Mouse (Mus musculus) heart, adult 2 months (tissue): ENCODE data around the gene Tmem208. TPM values are rescaled to one million over a fixed set of nuclear protein-coding genes. Genes with fewer than 3 reads are reported as not detected.

Source experiments
- DNase-seq, 2 experiments: peaks; one replicate each; pipeline ENCODE4 v3.0.0; 2021
- H3K27ac ChIP-seq: fragments of 200-600 bp; 2 replicates; pipeline ENCODE4 v1.8.1; 2022
- H3K27me3 ChIP-seq: fragments of 200-500 bp; 2 replicates; pipeline ENCODE4 v1.6.1; 2012; ENCODE audit warnings: mild to moderate bottlenecking, low read length, inconsistent platforms, mixed read lengths; ENCODE audit not compliant: control insufficient read depth, insufficient read depth
- H3K36me3 ChIP-seq: fragments of 200-500 bp; 2 replicates; pipeline ENCODE4 v1.6.1; 2012; ENCODE audit warnings: low read length, inconsistent platforms; ENCODE audit not compliant: control insufficient read depth, insufficient read depth
- H3K4me1 ChIP-seq: fragments of 200-500 bp; 2 replicates; pipeline ENCODE4 v1.6.1; 2011; ENCODE audit warnings: low read length; ENCODE audit not compliant: control insufficient read depth, insufficient read depth
- H3K4me3 ChIP-seq: fragments of 200-600 bp; 2 replicates; pipeline ENCODE4 v1.8.1; 2022
- H3K79me2 ChIP-seq: fragments of 200-500 bp; replicated peaks from 2 replicates; pipeline ENCODE4 v1.6.1; 2012; ENCODE audit warnings: mild to moderate bottlenecking, inconsistent platforms, low read length, moderate library complexity, mixed read lengths; ENCODE audit not compliant: control insufficient read depth, insufficient read depth
- H3K9ac ChIP-seq: fragments of 200-500 bp; 2 replicates; pipeline ENCODE4 v1.6.1; 2012; ENCODE audit warnings: low read depth, mild to moderate bottlenecking, control low read depth, inconsistent platforms, low read length, mixed read lengths
- CTCF ChIP-seq: fragments of 200-600 bp; IDR thresholded peaks from 2 replicates; pipeline ENCODE4 v1.8.1; 2022; ENCODE audit warnings: antibody characterized with exemption, mild to moderate bottlenecking, moderate library complexity
- EP300 ChIP-seq: fragments of 200-500 bp; IDR thresholded peaks from 2 replicates; pipeline ENCODE4 v1.6.1; 2011; ENCODE audit warnings: low read depth, low read length, control low read depth; ENCODE audit not compliant: insufficient read depth
- POLR2A ChIP-seq: fragments of 200-500 bp; IDR thresholded peaks from 2 replicates; pipeline ENCODE4 v1.6.1; 2011; ENCODE audit warnings: mild to moderate bottlenecking, low read depth, low read length, control low read depth; ENCODE audit not compliant: insufficient read depth
- WGBS: fragments of 180-500 bp; shearing (Covaris S2); methylation state at CpG from one replicate; pipeline ENCODE4 v1.1.7; 2018; 5-methylcytosine and 5-hydroxymethylcytosine counted together
- intact Hi-C: fragments of 180-260 bp; cut with DNase I; formaldehyde crosslinking; loops from one replicate; pipeline ENCODE4 v1.15.1; 2025
- polyA plus RNA-seq: library from polyadenylated mRNA; depleted of rRNA; stranded (reverse); fragments of >200 nt; gene quantifications from 2 replicates; pipeline ENCODE4 v1.2.3, GENCODE M21; 2012
- total RNA-seq, 2 experiments: library from RNA; stranded (reverse); gene quantifications; 2 replicates each; pipeline ENCODE4 v1.2.3; 2021

Tmem208 gene
- total and polyA plus RNA-seq, 3 experiments, result 24.1 to 43.6 (median 26.6) TPM

- WGBS, result 23% methylated on average over 7 of the region's 7 CpGs
- TF ChIP-seq POLR2A (no peak), EP300 (no peak), CTCF (no peak)
Measured at GRCm38 (mm10) chr8:105345061-105345975, 19.2 kb downstream of the Tmem208 start.

GRCm38 (mm10) chr8:105346611-105347427 lies 20.7 kb downstream of the Tmem208 start:
- DNase-seq, result peak; percentile 83
- H3K36me3 ChIP-seq, result no peaks in the 10 kb centered on the region; the same call in 1 of the 2 replicates
- WGBS, result 2% methylated on average over 34 of the region's 34 CpGs

More at GRCm38 (mm10) chr8:105345061-105345975, 19.2 kb downstream of the Tmem208 start:
- H3K27me3 ChIP-seq, result peaks cover 1% of the 10 kb centered on the region; the same call in 1 of the 2 replicates
- peak; percentile 38 to 61 for DNase-seq
- no peaks in the 10 kb centered on the region for H3K79me2 ChIP-seq
- no peak overlapping the region for H3K4me3 ChIP-seq
- H3K27ac ChIP-seq, result peak overlapping the region; percentile 55
- intact Hi-C loops, result no loop called here
- H3K4me1 ChIP-seq, result peaks cover 14% of the 10 kb centered on the region
- no peaks in the 10 kb centered on the region; the same call in 1 of the 2 replicates for H3K36me3 ChIP-seq
- H3K9ac ChIP-seq, result 0 out of 2 replicates have a peak overlapping the region, but pooled peaks have one; percentile 4

GRCm38 (mm10) chr8:105347428-105348221 lies 21.5 kb downstream of the Tmem208 start, which contains the start of gene Fhod1:
Fhod1 (minus strand) TSS chr8:105347953.
- under 1% methylated on average over 53 of the region's 53 CpGs for WGBS
- intact Hi-C loops, result loop anchor here (2.0 kb wide), 1 partner anchor 21 kb away; the partner anchor contains the start of genes Lrrc29 and Tmem208
- peaks cover 1% of the 10 kb centered on the region; the same call in 1 of the 2 replicates for H3K27me3 ChIP-seq
- DNase-seq, result peak; percentile 91 to 97
- peak within 1 kb of the TSS; percentile 75 for H3K9ac ChIP-seq
- H3K79me2 ChIP-seq, result no peaks in the 10 kb centered on the region
- H3K27ac ChIP-seq, result peak within 1 kb of the TSS; percentile 81
- H3K4me3 ChIP-seq, result peak within 1 kb of the TSS; percentile 98
- TF ChIP-seq POLR2A (peak; percentile 89), EP300 (no peak), CTCF (peak; percentile 40)
- no peaks in the 10 kb centered on the region; the same call in 1 of the 2 replicates for H3K36me3 ChIP-seq
- H3K4me1 ChIP-seq, result peaks cover 4% of the 10 kb centered on the region

More at GRCm38 (mm10) chr8:105346611-105347427, 20.7 kb downstream of the Tmem208 start:
- no peaks in the 10 kb centered on the region for H3K79me2 ChIP-seq
- H3K9ac ChIP-seq, result peak overlapping the region; percentile 67
- peak overlapping the region; percentile 81 for H3K27ac ChIP-seq
- intact Hi-C loops, result loop anchor here (2.0 kb wide), 1 partner anchor 20 kb away; the partner anchor contains the start of genes Lrrc29 and Tmem208
- peaks cover 1% of the 10 kb centered on the region; the same call in 1 of the 2 replicates for H3K27me3 ChIP-seq
- H3K4me1 ChIP-seq, result peaks cover 4% of the 10 kb centered on the region
- H3K4me3 ChIP-seq, result peak overlapping the region; percentile 98
- TF ChIP-seq EP300, result peak; percentile 46; the same call in 1 of the 2 replicates
- TF ChIP-seq CTCF, result no peak
- peak; percentile 45; the same call in 1 of the 2 replicates for TF ChIP-seq POLR2A

- Histone ChIP-seq H3K36me3 (no peaks in the 10 kb centered on the region; the same call in 1 of the 2 replicates), H3K79me2 (no peaks in the 10 kb centered on the region), H3K4me1 (peaks cover 4% of the 10 kb centered on the region), H3K4me3 (peak within 1 kb of the TSS; percentile 98), H3K27ac (peak within 1 kb of the TSS; percentile 81), H3K27me3 (peaks cover 1% of the 10 kb centered on the region; the same call in 1 of the 2 replicates), H3K9ac (peak within 1 kb of the TSS; percentile 75)
- under 1% methylated on average over 34 of the region's 34 CpGs for WGBS
- TF ChIP-seq CTCF (peak; percentile 44), POLR2A (no peak)
- intact Hi-C loops, result no loop called here
- peak; percentile 61 to 67 for DNase-seq
Measured at GRCm38 (mm10) chr8:105348450-105349095, 22.4 kb downstream of the Tmem208 start, which contains the start of gene Slc9a5. Slc9a5 (plus strand) TSS chr8:105348843.
